Mouse (Mus musculus) kidney, adult 2 months (tissue): Measurements from ENCODE around the gene Fem1b.

Source experiments
- CTCF ChIP-seq: fragments of 200-500 bp; conservative IDR thresholded peaks from 2 replicates; pipeline ENCODE4 v1.5.1; 2011; ENCODE audit warnings: low read depth, mild to moderate bottlenecking, control low read depth, low read length, moderate library complexity, mixed read lengths; ENCODE audit not compliant: insufficient read depth, insufficient read length
- POLR2A ChIP-seq: fragments of 200-500 bp; IDR thresholded peaks from one replicate; pipeline ENCODE4 v1.6.1; 2011; ENCODE audit warnings: low read depth, low read length, control low read depth

GRCm38 (mm10) chr9:62810095-62810494 lies 1.6 kb downstream of the Fem1b start:
- TF ChIP-seq CTCF (no peak), POLR2A (no peak)
